Mouse (Mus musculus) liver, postnatal 0 days (tissue): ENCODE data around the gene Efnb3. TPM values are rescaled to one million over a fixed set of nuclear protein-coding genes. Genes with fewer than 3 reads are reported as not detected.

Source experiments
- ATAC-seq: fragments of 200-750 bp; cut with Nextera tagmentation; 2 replicates; pipeline ENCODE4 v1.8.0; 2017; ENCODE audit warnings: mild to moderate bottlenecking, moderate library complexity
- DNase-seq: peaks from one replicate; pipeline ENCODE4 v3.0.0-alpha.2; 2016
- H3K27ac ChIP-seq: fragments of 300-500 bp; sonication (generic); 2 replicates; pipeline ENCODE4 v1.5.1; 2014; ENCODE audit warnings: antibody characterized with exemption, moderate library complexity, mild to moderate bottlenecking, low read depth
- H3K27me3 ChIP-seq: fragments of 300-500 bp; sonication (generic); 2 replicates; pipeline ENCODE4 v1.6.1; 2014; ENCODE audit warnings: low read length, control low read depth, mixed read lengths; ENCODE audit not compliant: insufficient read depth
- H3K36me3 ChIP-seq: fragments of 300-500 bp; sonication (generic); replicated peaks from 2 replicates; pipeline ENCODE4 v1.6.1; 2014; ENCODE audit warnings: mild to moderate bottlenecking, control low read depth, low read length, moderate library complexity, mixed read lengths; ENCODE audit not compliant: insufficient read depth
- H3K4me1 ChIP-seq: fragments of 300-500 bp; sonication (generic); 2 replicates; pipeline ENCODE4 v1.6.1; 2014; ENCODE audit warnings: antibody characterized with exemption, mild to moderate bottlenecking, control low read depth; ENCODE audit not compliant: insufficient read depth
- H3K4me2 ChIP-seq: fragments of 300-500 bp; sonication (generic); 2 replicates; pipeline ENCODE4 v1.6.1; 2014; ENCODE audit warnings: low read depth, mild to moderate bottlenecking, low read length, moderate library complexity, mixed read lengths
- H3K4me3 ChIP-seq: fragments of 300-500 bp; sonication (generic); 2 replicates; pipeline ENCODE4 v1.5.1; 2014; ENCODE audit warnings: low read depth, low read length
- H3K9ac ChIP-seq: fragments of 300-500 bp; sonication (generic); replicated peaks from 2 replicates; pipeline ENCODE4 v1.6.1; 2014; ENCODE audit warnings: mild to moderate bottlenecking, moderate library complexity
- H3K9me3 ChIP-seq: fragments of 300-500 bp; sonication (generic); 2 replicates; pipeline ENCODE4 v1.6.1; 2016; ENCODE audit warnings: mild to moderate bottlenecking, control low read depth, low read length, mixed read lengths
- CTCF ChIP-seq: sonication (generic); IDR thresholded peaks from 2 replicates; pipeline ENCODE4 v1.5.1; 2016; ENCODE audit warnings: antibody characterized with exemption, low read depth
- EP300 ChIP-seq: IDR thresholded peaks from 2 replicates; pipeline ENCODE4 v1.6.1; 2016; ENCODE audit warnings: antibody characterized with exemption, low read depth, mild to moderate bottlenecking
- WGBS: fragments of 180-500 bp; shearing (Covaris S2); extraction: QIAGEN DNeasy Blood & Tissue Kit; methylation state at CpG from one replicate; pipeline ENCODE4 v1.1.7; 2014; ENCODE audit not compliant: insufficient replicate concordance; 5-methylcytosine and 5-hydroxymethylcytosine counted together
- polyA plus RNA-seq: library from polyadenylated mRNA; unstranded; fragments of >200 nt; fragmentation: Nextera tagmentation; extraction: Ambion mirVana; gene quantifications from 2 replicates; pipeline ENCODE4 v1.2.1, GENCODE M21; 2015

Gene Efnb3
- polyA plus RNA-seq, 1 experiment from 2014 or later, result 0.19 TPM

DNA sequence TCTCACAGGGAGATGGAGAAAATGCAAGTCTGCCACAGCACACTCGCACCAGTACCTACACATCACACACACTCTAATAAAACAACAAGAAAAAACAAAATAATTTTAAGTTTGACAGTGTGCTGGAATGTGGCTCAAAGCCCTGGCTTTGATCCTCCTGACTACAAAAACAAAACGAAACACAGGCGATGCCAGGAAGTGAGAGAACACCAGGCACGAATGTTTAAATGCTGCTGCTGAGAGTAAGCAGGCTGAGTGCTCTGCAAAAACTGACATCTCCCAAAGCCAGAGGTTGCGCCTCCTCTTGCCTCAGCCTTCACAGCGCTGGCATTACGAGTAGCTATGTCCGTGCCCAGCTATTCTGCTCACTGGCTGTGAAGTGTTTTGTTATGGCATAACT is 5.1 kb upstream of the Efnb3 start:
- H3K4me1 ChIP-seq, result peaks cover 3% of the 10 kb centered on the region; the same call in 1 of the 2 replicates
- no peak overlapping the region for H3K4me3 ChIP-seq
- peaks cover 5% of the 10 kb centered on the region for H3K27me3 ChIP-seq
- WGBS, result 85% methylated on average over 8 of the region's 8 CpGs
- ATAC-seq, result no peak
- H3K9me3 ChIP-seq, result no peaks in the 10 kb centered on the region
- no peak overlapping the region for H3K9ac ChIP-seq
- H3K36me3 ChIP-seq, result peaks cover 39% of the 10 kb centered on the region
- H3K4me2 ChIP-seq, result no peak overlapping the region
- DNase-seq, result no peak
- no peak overlapping the region for H3K27ac ChIP-seq
- TF ChIP-seq CTCF (no peak), EP300 (no peak)

DNA sequence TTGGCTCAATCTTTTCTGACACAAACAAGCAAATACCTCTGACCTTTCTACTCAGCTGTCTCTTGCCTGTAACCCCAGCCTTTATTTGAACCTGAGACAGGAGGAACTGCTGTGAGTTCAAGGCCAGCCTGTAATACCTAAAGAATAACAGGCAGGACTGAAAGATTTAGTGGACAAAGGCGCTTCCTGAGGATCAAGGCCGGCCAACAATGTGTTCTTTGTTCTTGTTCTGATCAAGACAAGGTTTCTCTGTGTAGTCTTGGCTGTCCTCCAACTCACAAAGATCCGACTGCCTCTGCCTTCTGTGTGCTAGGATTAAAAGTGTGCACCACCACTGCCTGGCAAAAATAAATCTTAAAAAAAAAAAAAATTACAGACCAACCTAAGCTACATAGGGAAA is 4.4 kb upstream of the Efnb3 start:
- no peak overlapping the region for H3K4me2 ChIP-seq
- H3K9me3 ChIP-seq, result no peaks in the 10 kb centered on the region
- peaks cover 13% of the 10 kb centered on the region for H3K27me3 ChIP-seq
- no peak for DNase-seq
- TF ChIP-seq CTCF (no peak), EP300 (no peak)
- no peak for ATAC-seq
- no peak overlapping the region for H3K4me3 ChIP-seq
- H3K9ac ChIP-seq, result no peak overlapping the region
- 66% methylated on average over 3 of the region's 3 CpGs for WGBS
- H3K4me1 ChIP-seq, result peaks cover 3% of the 10 kb centered on the region; the same call in 1 of the 2 replicates
- peaks cover 38% of the 10 kb centered on the region for H3K36me3 ChIP-seq
- H3K27ac ChIP-seq, result no peak overlapping the region

DNA sequence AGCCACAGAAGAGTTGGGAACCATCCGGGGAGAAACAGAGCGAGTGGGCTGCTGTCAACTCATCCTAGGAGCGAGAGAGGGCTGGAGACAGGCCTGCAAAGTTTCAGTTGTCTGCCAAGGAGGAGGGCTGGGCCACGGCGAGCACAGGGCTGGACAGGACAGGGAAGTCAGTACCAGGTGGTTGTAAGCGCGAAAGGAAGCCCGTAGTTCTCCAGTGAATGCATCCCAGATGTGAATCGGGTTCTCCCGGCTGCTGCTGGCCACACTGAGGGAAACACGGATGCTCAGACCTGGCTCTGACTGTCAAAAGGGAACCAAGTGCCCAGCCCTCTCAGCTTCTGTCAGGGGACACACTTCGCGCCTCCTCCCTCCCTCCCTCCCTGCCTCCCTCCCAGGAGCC is 3.4 kb upstream of the Efnb3 start:
- ATAC-seq (no peak), DNase-seq (no peak)
- peaks cover 9% of the 10 kb centered on the region; the same call in 1 of the 2 replicates for H3K4me1 ChIP-seq
- no peak overlapping the region for H3K4me3 ChIP-seq
- 87% methylated on average over 13 of the region's 13 CpGs for WGBS
- TF ChIP-seq CTCF (no peak), EP300 (no peak)
- no peak overlapping the region for H3K9ac ChIP-seq
- H3K27me3 ChIP-seq, result peaks cover 17% of the 10 kb centered on the region
- peaks cover 38% of the 10 kb centered on the region for H3K36me3 ChIP-seq
- no peak overlapping the region for H3K27ac ChIP-seq
- H3K9me3 ChIP-seq, result no peaks in the 10 kb centered on the region
- no peak overlapping the region for H3K4me2 ChIP-seq

DNA sequence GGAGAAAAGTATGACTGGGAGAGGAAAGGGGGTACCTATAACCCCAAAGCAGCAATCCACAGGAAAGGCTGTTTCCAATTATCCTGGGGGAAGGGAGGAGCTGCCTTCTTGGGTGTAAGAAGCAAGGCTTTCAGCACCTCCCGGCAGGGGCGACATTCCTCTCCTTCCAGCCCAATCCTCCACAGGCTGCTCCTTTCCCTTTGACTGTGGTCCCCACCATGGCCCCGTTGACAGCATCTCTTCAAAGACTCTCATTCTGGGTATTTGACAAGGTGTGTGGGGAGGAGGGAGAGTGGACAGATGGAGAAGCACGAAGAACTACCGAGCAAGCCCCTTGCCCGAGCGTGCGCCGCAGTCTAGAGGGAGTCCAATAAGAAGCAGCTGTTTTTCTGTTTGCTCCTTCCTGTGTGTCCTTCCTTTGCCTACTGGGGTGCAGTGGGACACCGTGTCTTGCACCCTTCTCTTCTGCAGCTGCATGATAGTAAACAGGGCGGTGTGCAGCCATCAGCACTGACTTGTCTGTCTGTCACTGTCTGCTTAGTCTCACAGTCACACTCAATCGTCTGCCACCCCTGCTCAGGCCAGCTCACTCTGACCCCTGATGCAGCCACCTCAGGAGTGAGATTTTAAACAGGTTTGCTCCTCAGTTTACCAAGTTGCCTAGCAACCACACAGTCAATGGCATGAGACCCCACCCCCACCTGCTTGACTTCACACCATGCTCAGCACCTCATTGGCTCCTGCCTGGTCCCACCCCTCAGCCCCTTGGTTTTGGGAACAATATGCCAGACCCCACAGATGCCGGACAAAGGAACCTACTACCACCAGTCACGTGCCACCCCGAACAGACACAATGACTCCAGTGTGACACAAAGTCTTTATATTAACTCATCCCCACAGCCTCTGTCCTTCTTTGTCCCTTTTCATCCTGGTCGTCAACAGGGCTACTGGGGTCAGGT is 1.2 kb upstream of the Efnb3 start:
- Histone ChIP-seq H3K4me1 (peaks cover 9% of the 10 kb centered on the region; the same call in 1 of the 2 replicates), H3K36me3 (peaks cover 31% of the 10 kb centered on the region), H3K4me2 (no peak overlapping the region), H3K27ac (no peak overlapping the region), H3K4me3 (no peak overlapping the region), H3K9me3 (no peaks in the 10 kb centered on the region), H3K9ac (no peak overlapping the region), H3K27me3 (peaks cover 21% of the 10 kb centered on the region)
- DNase-seq (no peak), ATAC-seq (no peak)
- TF ChIP-seq EP300 (no peak), CTCF (no peak)
- WGBS, result 74% methylated on average over 16 of the region's 16 CpGs

DNA sequence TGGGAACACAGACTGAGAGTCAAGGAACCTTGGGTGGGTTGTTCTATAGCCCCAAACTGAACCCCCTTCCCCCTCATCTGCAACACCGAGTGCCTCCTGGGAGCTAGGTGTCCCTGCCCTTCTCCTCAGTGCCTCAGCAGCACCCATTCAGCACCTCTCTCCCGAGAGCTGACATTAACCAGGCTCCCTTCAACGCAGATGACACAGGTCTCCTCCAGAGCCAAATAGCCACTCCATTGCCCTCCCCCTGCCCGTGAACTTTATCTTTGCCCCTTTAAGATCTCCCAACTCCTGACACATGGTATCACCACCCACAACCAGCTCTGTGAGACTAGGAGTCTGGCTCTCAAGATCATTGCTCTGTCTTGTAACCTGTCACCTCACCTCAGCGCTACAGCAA is 822 bp downstream of the Efnb3 start:
- no peak overlapping the region for H3K4me2 ChIP-seq
- H3K9ac ChIP-seq, result no peak overlapping the region
- ATAC-seq (no peak), DNase-seq (no peak)
- no peak for TF ChIP-seq CTCF
- TF ChIP-seq EP300, result no peak
- WGBS, result 35% methylated on average over 5 of the region's 5 CpGs
- H3K27ac ChIP-seq, result no peak overlapping the region
- peaks cover 9% of the 10 kb centered on the region; the same call in 1 of the 2 replicates for H3K4me1 ChIP-seq
- peaks cover 26% of the 10 kb centered on the region for H3K36me3 ChIP-seq
- no peak overlapping the region for H3K4me3 ChIP-seq
- H3K27me3 ChIP-seq, result peaks cover 21% of the 10 kb centered on the region
- no peaks in the 10 kb centered on the region for H3K9me3 ChIP-seq

DNA sequence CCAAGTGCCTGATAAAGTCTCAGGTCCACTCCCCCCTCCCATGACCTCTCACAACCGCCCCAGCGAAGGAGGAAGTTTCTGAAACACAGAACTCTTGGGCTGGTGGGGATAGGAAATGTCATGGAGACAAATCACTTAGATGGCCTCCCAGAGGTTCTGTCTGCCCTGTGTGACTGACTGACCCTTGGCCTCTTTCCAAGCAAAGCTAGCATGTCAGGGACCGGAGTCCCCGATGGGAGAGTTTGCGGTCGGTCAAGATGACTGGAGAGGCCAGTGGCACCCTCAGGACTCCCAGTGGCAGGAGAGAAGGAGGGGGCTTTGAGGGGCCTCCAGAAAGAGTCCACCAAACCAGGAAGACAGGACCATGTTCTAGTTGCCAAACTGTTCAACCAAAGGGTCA is 1.2 kb downstream of the Efnb3 start:
- H3K27ac ChIP-seq, result no peak overlapping the region
- H3K4me2 ChIP-seq, result no peak overlapping the region
- ATAC-seq (no peak), DNase-seq (peak; percentile 38)
- H3K27me3 ChIP-seq, result peaks cover 21% of the 10 kb centered on the region
- TF ChIP-seq EP300 (no peak), CTCF (no peak)
- peaks cover 9% of the 10 kb centered on the region; the same call in 1 of the 2 replicates for H3K4me1 ChIP-seq
- peaks cover 23% of the 10 kb centered on the region for H3K36me3 ChIP-seq
- no peak overlapping the region for H3K4me3 ChIP-seq
- H3K9me3 ChIP-seq, result no peaks in the 10 kb centered on the region
- WGBS, result 10% methylated on average over 6 of the region's 6 CpGs
- H3K9ac ChIP-seq, result no peak overlapping the region
